Mouse (Mus musculus) layer of hippocampus, adult 9-11 months (tissue): ENCODE results near the gene Lrrc46.

ENCODE experiments used
- DNase-seq: peaks from one replicate; pipeline ENCODE4 v3.0.0; 2022

The Lrrc46 gene

GRCm38 (mm10) chr11:97041022-97041899 is at the start of gene Lrrc46, which contains the start of gene Mrpl10:
Lrrc46 (minus strand) TSS chr11:97041407.
Mrpl10 (plus strand) TSS chr11:97041560.
- peak; percentile 84 for DNase-seq

- no peak for DNase-seq
Observed at GRCm38 (mm10) chr11:97086365-97086764, 45.2 kb upstream of the Lrrc46 start.

GRCm38 (mm10) chr11:97084821-97085505 is 43.8 kb upstream of the Lrrc46 start:
- DNase-seq, result no peak

- DNase-seq, result peak; percentile 43
Observed at GRCm38 (mm10) chr11:97083401-97084140, 42.4 kb upstream of the Lrrc46 start.

- peak; percentile 69 for DNase-seq
Observed at GRCm38 (mm10) chr11:97082977-97083376, 41.8 kb upstream of the Lrrc46 start.

- DNase-seq, result no peak
Observed at GRCm38 (mm10) chr11:97080291-97080690, 39.1 kb upstream of the Lrrc46 start.

GRCm38 (mm10) chr11:97078751-97079150 is 37.5 kb upstream of the Lrrc46 start:
- DNase-seq, result no peak

GRCm38 (mm10) chr11:97074235-97074634 is 33.0 kb upstream of the Lrrc46 start:
- DNase-seq, result no peak

GRCm38 (mm10) chr11:97072533-97072932 is 31.3 kb upstream of the Lrrc46 start:
- DNase-seq, result peak; percentile 66

GRCm38 (mm10) chr11:97071129-97071528 is 29.9 kb upstream of the Lrrc46 start:
- DNase-seq, result no peak

GRCm38 (mm10) chr11:97069770-97070169 is 28.6 kb upstream of the Lrrc46 start:
- DNase-seq, result no peak

GRCm38 (mm10) chr11:97069333-97069732 is 28.1 kb upstream of the Lrrc46 start:
- no peak for DNase-seq

GRCm38 (mm10) chr11:97066656-97067360 is 25.6 kb upstream of the Lrrc46 start:
- DNase-seq, result no peak

GRCm38 (mm10) chr11:97065538-97066295 is 24.5 kb upstream of the Lrrc46 start:
- no peak for DNase-seq

- no peak for DNase-seq
Observed at GRCm38 (mm10) chr11:97063921-97064295, 22.7 kb upstream of the Lrrc46 start.

GRCm38 (mm10) chr11:97063274-97063920 is 22.2 kb upstream of the Lrrc46 start:
- DNase-seq, result peak; percentile 75

GRCm38 (mm10) chr11:97052219-97052646 is 11.0 kb upstream of the Lrrc46 start:
- DNase-seq, result no peak

- DNase-seq, result no peak
Observed at GRCm38 (mm10) chr11:97050944-97051586, 9.9 kb upstream of the Lrrc46 start.

- DNase-seq, result peak; percentile 83
Observed at GRCm38 (mm10) chr11:97050216-97050943, 9.2 kb upstream of the Lrrc46 start, which contains the start of gene Osbpl7. Osbpl7 (plus strand) TSS chr11:97050628.
